ENCODE assay signal across 12 mouse cellular contexts in the genomic region with DNA sequence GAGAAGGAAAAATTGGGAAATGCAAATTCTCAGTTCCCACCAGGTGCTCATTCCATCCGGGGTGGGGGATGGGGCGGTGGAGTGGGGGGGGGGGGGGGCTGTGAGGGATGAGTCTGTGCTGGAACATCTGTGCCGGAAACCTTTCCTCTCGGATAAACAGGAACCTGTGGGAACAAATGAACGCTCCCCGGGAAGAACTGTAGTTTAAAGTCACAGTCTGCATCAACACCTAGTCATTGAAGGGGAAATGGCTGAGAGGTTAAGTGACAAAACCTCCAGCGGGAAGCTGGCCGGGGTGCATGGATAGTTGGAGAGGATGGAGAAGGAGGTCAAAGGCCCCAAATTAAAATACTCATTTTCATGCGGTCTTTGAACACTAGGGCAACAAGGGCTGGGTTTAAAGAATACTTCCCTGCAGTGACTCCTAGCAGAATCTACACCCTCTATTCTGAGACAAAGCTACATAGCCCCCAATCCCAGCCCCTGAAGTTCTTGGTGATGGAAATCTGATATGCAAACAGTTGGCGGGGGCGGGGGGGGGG. TPM values are rescaled to one million over a fixed set of nuclear protein-coding genes. Genes with fewer than 3 reads are reported as not detected.
DNase-seq lines count a peak whose midpoint lies in the region; ATAC-seq lines count a peak whose summit lies in the region.
"Had no signal": no experiment of that assay in that cellular context is flagged by ENCODE, and none has a peak within 500 bp of the region (broad histone marks: within the 10 kb centered on the region; RNA-seq: fewer than 3 reads in every experiment).

No protein-coding gene starts in this region.

- peak overlapping the region; percentile 54 for H3K4me2 ChIP-seq in kidney, embryonic 15.5 days
- peak overlapping the region; percentile 70 for H3K4me2 ChIP-seq in heart, embryonic 14.5 days (ENCODE audit: low read length)

- H3K4me3 ChIP-seq in kidney, embryonic 15.5 days (replicated peaks): no peak overlapping the region
- H3K4me3 ChIP-seq in heart, embryonic 14.5 days (ENCODE audit: control insufficient read depth in 1 of 2, insufficient read depth in 1 of 2, low read depth in 1 of 2, low read length in 2 of 2): no peak overlapping the region
- H3K4me3 ChIP-seq in midbrain, embryonic 10.5 days: peak overlapping the region; percentile 39; the same call in 1 of the 2 replicates

- no peaks in the 10 kb centered on the region for H3K27me3 ChIP-seq in kidney, embryonic 15.5 days
- no peaks in the 10 kb centered on the region for H3K27me3 ChIP-seq in heart, embryonic 14.5 days (ENCODE audit: control insufficient read depth, insufficient read depth, low read length)
- H3K27me3 ChIP-seq in midbrain, embryonic 10.5 days (ENCODE audit: low read depth, poor library complexity, severe bottlenecking): no peaks in the 10 kb centered on the region

- ATAC-seq in kidney, embryonic 15.5 days (replicated peaks; ENCODE audit: low FRiP score): peak; percentile 56
- no peak for ATAC-seq in heart, embryonic 14.5 days (ENCODE audit: insufficient number of reproducible peaks, insufficient read depth, low FRiP score, low read depth)

- DNase-seq in kidney, postnatal 4 days: no peak
- DNase-seq in cerebellum, postnatal 10 days: peak; percentile 29 to 46
- peak; percentile 12 for DNase-seq in midbrain, embryonic 10.5 days (ENCODE audit: low spot score)
- no peak for DNase-seq in adrenal gland, postnatal 10 days
- DNase-seq in ovary, postnatal 14 days (ENCODE audit: low spot score): no peak
- no peak for DNase-seq in testis, postnatal 14 days (ENCODE audit: low spot score)
- DNase-seq: gastrocnemius, postnatal 10 days had no signal

- WGBS in kidney, embryonic 15.5 days: 8% methylated on average over 11 of the region's 11 CpGs
- WGBS in heart, embryonic 14.5 days: 6% methylated on average over 11 of the region's 11 CpGs
- 8% methylated on average over 11 of the region's 11 CpGs for WGBS in midbrain, embryonic 10.5 days

- no peak overlapping the region for H3K9ac ChIP-seq in kidney, embryonic 15.5 days
- no peak overlapping the region for H3K9ac ChIP-seq in heart, embryonic 14.5 days (ENCODE audit: low read length)

- H3K4me1 ChIP-seq in kidney, embryonic 15.5 days: peaks cover 9% of the 10 kb centered on the region
- peaks cover 4 to 6% of the 10 kb centered on the region in 2 experiments; a peak in 3 of 4 replicates for H3K4me1 ChIP-seq in heart, embryonic 14.5 days (ENCODE audit: control insufficient read depth in 2 of 2, insufficient read depth in 2 of 2, low read length in 2 of 2)
- peaks cover 12% of the 10 kb centered on the region for H3K4me1 ChIP-seq in midbrain, embryonic 10.5 days

- H3K36me3 ChIP-seq in kidney, embryonic 15.5 days: no peaks in the 10 kb centered on the region
- H3K36me3 ChIP-seq in heart, embryonic 14.5 days (ENCODE audit: control insufficient read depth, insufficient read depth, low read length): no peaks in the 10 kb centered on the region
- no peaks in the 10 kb centered on the region for H3K36me3 ChIP-seq in midbrain, embryonic 10.5 days
- H3K36me3 ChIP-seq: G1E had no signal

- no peaks in the 10 kb centered on the region for H3K9me3 ChIP-seq in kidney, embryonic 15.5 days (replicated peaks)
- no peaks in the 10 kb centered on the region for H3K9me3 ChIP-seq in heart, embryonic 14.5 days (ENCODE audit: control insufficient read depth, low read length)
- H3K9me3 ChIP-seq in midbrain, embryonic 10.5 days (replicated peaks): no peaks in the 10 kb centered on the region
- H3K9me3 ChIP-seq: G1E had no signal

- H3K27ac ChIP-seq in kidney, embryonic 15.5 days: no peak overlapping the region
- no peak overlapping the region for H3K27ac ChIP-seq in heart, embryonic 14.5 days (replicated peaks in 1 of 2; ENCODE audit: control insufficient read depth in 1 of 2, insufficient read depth in 1 of 2, low read depth in 2 of 2, low read length in 2 of 2)
- H3K27ac ChIP-seq in midbrain, embryonic 10.5 days (replicated peaks): no peak overlapping the region

RNA-seq across cellular contexts. Expression of a gene that starts 10.0 kb away (rescaled TPM):
- not detected in 2 replicates for polyA plus RNA-seq in kidney, embryonic 15.5 days (2015; fragmentation: Nextera tagmentation; extraction: Ambion mirVana)
- polyA plus RNA-seq in heart, embryonic 14.5 days (2014; fragmentation: Nextera tagmentation; extraction: Ambion mirVana): not detected in 2 replicates
- not detected in 2 replicates for polyA plus RNA-seq in midbrain, embryonic 10.5 days (2016; fragmentation: Nextera tagmentation; extraction: Ambion mirVana)
- not detected for total RNA-seq in adrenal gland, postnatal 10 days (2021)
- total RNA-seq: G1E; gastrocnemius, postnatal 10 days; left cerebral cortex, postnatal 10 days had no signal
- polyA plus RNA-seq: G1E; neural tube, embryonic 14.5 days had no signal

RNA-seq across cellular contexts. Expression of a gene that starts 23.8 kb away (rescaled TPM):
- 1.5 and 1.8 TPM in 2 replicates for polyA plus RNA-seq in kidney, embryonic 15.5 days (2015; fragmentation: Nextera tagmentation; extraction: Ambion mirVana)
- polyA plus RNA-seq in heart, embryonic 14.5 days (2014; fragmentation: Nextera tagmentation; extraction: Ambion mirVana): 1.8 and 2.5 TPM in 2 replicates
- 0.85 and 1.3 TPM in 2 replicates for polyA plus RNA-seq in midbrain, embryonic 10.5 days (2016; fragmentation: Nextera tagmentation; extraction: Ambion mirVana)
- total RNA-seq in adrenal gland, postnatal 10 days (2021): 1 to 10 TPM; 1.6 to 1.7 TPM

RNA-seq across cellular contexts. Expression of a gene that starts 30.4 kb away (rescaled TPM):
- polyA plus RNA-seq in kidney, embryonic 15.5 days (2015; fragmentation: Nextera tagmentation; extraction: Ambion mirVana): 48.2 and 52.4 TPM in 2 replicates
- 40.9 and 42.5 TPM in 2 replicates for polyA plus RNA-seq in heart, embryonic 14.5 days (2014; fragmentation: Nextera tagmentation; extraction: Ambion mirVana)
- polyA plus RNA-seq in midbrain, embryonic 10.5 days (2016; fragmentation: Nextera tagmentation; extraction: Ambion mirVana): 27.6 and 29.1 TPM in 2 replicates
- 100 to 1,000 TPM; 132 to 140 TPM for total RNA-seq in adrenal gland, postnatal 10 days (2021)

RNA-seq across cellular contexts. Expression of a gene that starts 30.7 kb away (rescaled TPM):
- polyA plus RNA-seq in kidney, embryonic 15.5 days (2015; fragmentation: Nextera tagmentation; extraction: Ambion mirVana): 28.2 and 30.8 TPM in 2 replicates
- polyA plus RNA-seq in heart, embryonic 14.5 days (2014; fragmentation: Nextera tagmentation; extraction: Ambion mirVana): 15.0 and 16.3 TPM in 2 replicates
- 38.6 and 44.6 TPM in 2 replicates for polyA plus RNA-seq in midbrain, embryonic 10.5 days (2016; fragmentation: Nextera tagmentation; extraction: Ambion mirVana)
- total RNA-seq in adrenal gland, postnatal 10 days (2021): 1 to 10 TPM; 7.8 to 7.9 TPM

Comparison
In these comparisons a context has a peak if more than half of its experiments do, and no peak if none do; other contexts are left out.
1. DNase-seq: peak in cerebellum, postnatal 10 days (2 of 2) and midbrain, embryonic 10.5 days (single experiment); none in kidney, postnatal 4 days (0 of 2), adrenal gland, postnatal 10 days (single experiment), ovary, postnatal 14 days (single experiment) and testis, postnatal 14 days (single experiment).